Mouse (Mus musculus) bone marrow macrophage, adult 2 months (primary cell): Measurements from ENCODE around the gene Ccdc92. TPM values are rescaled to one million over a fixed set of nuclear protein-coding genes. Genes with fewer than 3 reads are reported as not detected.

Experiments
- H3K27ac ChIP-seq: 2 replicates; pipeline ENCODE4 v1.5.1; 2012; ENCODE audit warnings: low read depth, low read length; ENCODE audit not compliant: insufficient read depth
- H3K4me1 ChIP-seq: 2 replicates; pipeline ENCODE4 v1.6.1; 2012; ENCODE audit warnings: low read length; ENCODE audit not compliant: control insufficient read depth, insufficient read depth
- H3K4me3 ChIP-seq: 2 replicates; pipeline ENCODE4 v1.5.1; 2012; ENCODE audit warnings: mild to moderate bottlenecking, low read length, moderate library complexity; ENCODE audit not compliant: insufficient read depth
- CTCF ChIP-seq: IDR thresholded peaks from 2 replicates; pipeline ENCODE4 v1.5.1; 2012; ENCODE audit warnings: low read depth, mild to moderate bottlenecking, low read length, moderate library complexity
- POLR2A ChIP-seq: IDR thresholded peaks from 2 replicates; pipeline ENCODE4 v1.6.1; 2012; ENCODE audit warnings: mild to moderate bottlenecking, low read depth, low read length, borderline replicate concordance
- polyA plus RNA-seq: library from polyadenylated mRNA; stranded (reverse); fragments of >200 nt; gene quantifications from 2 replicates; pipeline ENCODE4 v1.2.4, GENCODE M21; 2012; ENCODE audit not compliant: missing spikeins, insufficient read depth, insufficient read length

Gene Ccdc92
- polyA plus RNA-seq, 1 experiment, result 0.92 TPM

DNA sequence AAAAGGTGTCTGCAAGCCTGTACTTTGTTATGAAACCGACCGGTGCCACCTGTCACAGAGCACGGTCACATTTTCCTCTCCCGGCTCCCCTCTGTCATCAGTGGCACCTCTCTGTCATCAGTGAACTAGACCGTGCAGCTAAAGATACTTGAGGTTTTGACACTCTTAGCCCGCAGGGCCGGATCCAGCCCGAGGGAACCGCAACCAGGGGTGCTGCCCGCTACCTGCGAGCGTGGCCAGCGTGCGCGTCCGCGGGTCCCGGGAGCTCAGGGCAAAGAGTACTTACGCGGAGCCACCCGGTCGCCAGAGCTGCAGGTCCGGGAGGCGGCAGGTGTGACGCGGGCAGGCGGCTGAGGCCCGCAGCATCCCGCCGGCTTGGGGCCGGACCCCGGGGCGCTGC lies 761 bp downstream of the Ccdc92 start:
- Histone ChIP-seq H3K4me3 (peak overlapping the region; percentile 78), H3K27ac (no peak overlapping the region), H3K4me1 (peaks cover 8% of the 10 kb centered on the region)
- no peak for TF ChIP-seq POLR2A
- no peak for TF ChIP-seq CTCF

DNA sequence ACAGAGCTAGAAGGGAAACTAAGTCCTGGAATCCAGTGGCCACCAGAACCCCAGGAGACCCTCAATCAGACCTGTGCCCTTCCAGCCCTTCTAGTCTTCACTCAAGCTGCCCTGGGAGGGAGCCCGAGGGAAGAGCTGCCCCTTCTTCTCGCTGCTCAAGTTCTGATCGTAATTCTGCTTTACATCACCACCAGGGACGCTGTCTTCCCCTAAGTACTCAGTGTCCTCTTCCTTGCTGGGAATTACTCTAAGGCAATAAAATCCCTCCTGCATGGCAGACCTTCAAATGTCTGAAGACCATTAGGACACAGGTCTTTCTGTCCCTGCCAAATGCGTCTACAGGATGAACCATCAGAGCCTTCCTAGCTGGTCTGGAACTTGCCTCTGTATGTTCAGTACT lies 2.2 kb downstream of the Ccdc92 start:
- peaks cover 8% of the 10 kb centered on the region for H3K4me1 ChIP-seq
- no peak for TF ChIP-seq POLR2A
- TF ChIP-seq CTCF, result peak; percentile 40
- no peak overlapping the region for H3K4me3 ChIP-seq
- no peak overlapping the region for H3K27ac ChIP-seq

DNA sequence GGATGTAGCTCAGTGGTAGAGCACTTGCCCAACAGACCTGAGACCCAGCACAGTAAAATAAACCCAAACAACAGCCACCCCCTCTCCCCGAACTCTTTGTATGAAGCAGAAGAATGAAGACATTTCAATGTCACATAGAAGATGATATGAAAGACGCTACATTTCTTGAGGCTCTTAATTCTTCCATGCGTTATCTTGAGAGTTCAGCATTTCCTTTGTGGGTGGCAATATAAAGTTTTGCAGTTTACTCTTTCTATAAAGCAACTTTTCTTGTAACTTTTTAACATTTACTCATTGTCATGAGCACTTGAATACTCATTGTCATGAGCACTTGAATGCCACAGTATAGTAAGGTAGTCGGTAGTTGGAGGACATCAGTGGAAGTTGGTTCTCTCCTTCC lies 8.0 kb downstream of the Ccdc92 start:
- H3K27ac ChIP-seq, result no peak overlapping the region
- H3K4me3 ChIP-seq, result no peak overlapping the region
- no peak for TF ChIP-seq CTCF
- TF ChIP-seq POLR2A, result no peak
- H3K4me1 ChIP-seq, result no peaks in the 10 kb centered on the region

DNA sequence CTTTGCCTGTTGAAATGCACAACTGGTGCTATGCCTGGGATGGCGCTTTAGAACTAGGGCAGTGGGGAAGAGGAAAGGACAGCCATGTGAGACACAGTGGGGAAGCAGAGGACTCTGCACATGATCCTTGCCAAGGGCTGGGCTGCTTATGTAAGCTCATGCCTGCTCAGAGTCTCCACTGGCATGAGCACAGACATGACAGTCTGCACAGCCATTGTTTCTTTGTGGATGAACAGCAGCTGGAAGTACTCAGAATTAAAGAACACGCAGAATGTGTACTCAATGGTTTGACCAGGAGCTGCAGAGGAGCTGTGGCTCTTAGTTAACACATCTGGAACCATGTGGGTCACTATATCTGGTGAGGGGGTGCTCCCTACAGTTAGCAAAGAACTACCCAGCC lies 9.1 kb downstream of the Ccdc92 start:
- Histone ChIP-seq H3K4me1 (no peaks in the 10 kb centered on the region), H3K4me3 (no peak overlapping the region), H3K27ac (no peak overlapping the region)
- TF ChIP-seq CTCF (no peak), POLR2A (no peak)

DNA sequence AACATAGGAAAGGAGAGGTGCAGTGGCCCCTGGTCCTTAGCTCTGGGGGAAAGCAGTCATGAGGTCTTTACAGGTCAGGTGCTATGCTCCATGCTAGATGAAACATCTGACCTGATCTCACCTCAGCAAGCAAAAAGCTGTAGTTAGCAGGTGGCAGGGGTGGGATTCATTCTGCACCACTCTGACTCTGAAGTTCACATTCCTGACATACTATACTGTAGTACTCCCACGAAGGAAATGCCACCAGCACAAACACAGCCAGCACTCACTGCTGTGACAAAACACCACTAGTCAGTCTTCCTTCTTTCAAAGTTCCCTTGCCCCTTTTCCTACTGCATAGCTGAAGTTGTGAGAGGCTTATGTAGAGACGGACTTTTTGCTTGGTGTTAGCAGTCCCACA lies 9.9 kb downstream of the Ccdc92 start:
- Histone ChIP-seq H3K4me1 (no peaks in the 10 kb centered on the region), H3K27ac (no peak overlapping the region)
- TF ChIP-seq CTCF (no peak), POLR2A (no peak)

DNA sequence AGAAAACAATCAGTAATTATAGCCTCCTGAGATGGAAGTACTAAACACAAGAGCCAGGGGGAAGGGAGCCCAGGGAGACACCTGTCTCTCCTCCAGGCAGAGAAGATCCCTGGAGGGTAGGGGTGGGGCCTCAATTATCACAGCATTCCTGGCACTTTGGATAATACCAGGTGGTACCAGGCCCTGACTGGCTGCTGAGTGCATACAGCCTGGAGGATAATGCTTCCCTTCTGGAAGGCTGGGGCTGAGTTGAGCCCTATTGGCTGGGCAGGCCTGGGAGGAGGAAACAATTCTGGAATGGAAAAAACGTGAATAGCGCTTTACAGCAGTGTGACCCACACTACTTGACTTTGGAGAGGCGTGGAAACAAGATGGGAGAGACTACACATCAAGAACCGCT lies 10.7 kb downstream of the Ccdc92 start:
- H3K4me1 ChIP-seq, result no peaks in the 10 kb centered on the region
- TF ChIP-seq CTCF, result no peak
- TF ChIP-seq POLR2A, result no peak
- H3K27ac ChIP-seq, result no peak overlapping the region
- no peak overlapping the region for H3K4me3 ChIP-seq

More for the DNA sequence above, 9.9 kb downstream of the Ccdc92 start:
- H3K4me3 ChIP-seq, result no peak overlapping the region

DNA sequence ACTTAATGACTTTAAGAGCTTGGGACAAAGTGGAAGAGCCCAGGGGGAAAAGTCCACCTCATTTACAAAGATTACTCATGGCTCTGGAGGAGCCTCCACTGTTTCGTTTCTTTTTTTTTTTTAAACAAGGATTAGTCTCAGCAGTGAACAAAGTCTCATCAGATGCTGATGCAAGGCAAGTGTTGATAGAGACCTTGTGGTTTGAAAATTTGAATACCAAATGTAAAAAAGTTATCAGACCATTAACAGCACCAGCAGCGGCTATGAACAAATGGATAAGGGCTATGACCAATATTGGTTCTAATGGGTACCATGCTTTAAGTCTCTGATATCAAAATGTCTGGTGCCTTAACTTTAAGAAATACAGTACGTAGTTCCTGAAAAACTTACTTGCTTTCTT lies 13.2 kb downstream of the Ccdc92 start:
- H3K4me1 ChIP-seq, result no peaks in the 10 kb centered on the region
- H3K4me3 ChIP-seq, result no peak overlapping the region
- no peak overlapping the region for H3K27ac ChIP-seq
- TF ChIP-seq POLR2A (no peak), CTCF (no peak)

DNA sequence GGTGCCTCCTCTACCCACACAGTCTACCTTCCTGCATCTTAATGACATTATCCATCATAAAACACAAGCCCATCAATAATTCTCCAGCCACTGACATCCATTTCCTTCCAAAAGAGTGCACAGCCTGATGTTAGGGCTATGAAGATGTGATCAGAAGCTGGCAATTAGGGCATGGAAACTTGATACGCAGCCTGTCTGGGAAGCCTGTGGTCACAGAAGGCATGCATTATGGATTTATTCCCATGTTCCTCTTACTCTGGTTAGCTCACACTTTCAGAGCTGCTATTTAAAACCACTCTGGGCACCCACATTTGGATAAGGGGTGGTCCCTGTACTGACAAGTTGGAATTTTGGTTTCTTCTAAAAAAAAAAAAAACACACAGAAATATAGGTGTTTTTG lies 15.2 kb downstream of the Ccdc92 start:
- no peak overlapping the region for H3K4me3 ChIP-seq
- H3K27ac ChIP-seq, result no peak overlapping the region
- H3K4me1 ChIP-seq, result no peaks in the 10 kb centered on the region; the same call in 1 of the 2 replicates
- TF ChIP-seq POLR2A (no peak), CTCF (no peak)

DNA sequence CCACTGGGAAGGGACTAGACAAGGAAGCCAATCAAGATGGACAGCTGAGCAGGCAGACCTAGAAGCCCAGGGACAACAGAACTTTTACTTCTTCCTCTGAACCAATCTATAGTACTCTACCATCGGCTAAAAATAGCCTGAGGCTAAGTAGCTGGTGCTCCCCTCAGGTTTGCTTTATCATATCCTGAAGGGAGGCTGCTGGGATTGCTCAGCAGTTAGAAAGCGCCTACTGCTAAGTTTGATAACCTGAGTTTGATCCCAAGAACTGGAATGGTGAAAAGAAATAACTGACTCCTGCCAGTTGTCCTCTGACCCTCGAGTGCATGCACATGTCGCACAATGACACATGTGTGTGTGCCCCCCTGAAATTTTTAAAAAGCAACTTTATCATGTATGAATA lies 17.3 kb downstream of the Ccdc92 start:
- no peak overlapping the region for H3K4me3 ChIP-seq
- no peaks in the 10 kb centered on the region; the same call in 1 of the 2 replicates for H3K4me1 ChIP-seq
- no peak for TF ChIP-seq POLR2A
- no peak overlapping the region for H3K27ac ChIP-seq

DNA sequence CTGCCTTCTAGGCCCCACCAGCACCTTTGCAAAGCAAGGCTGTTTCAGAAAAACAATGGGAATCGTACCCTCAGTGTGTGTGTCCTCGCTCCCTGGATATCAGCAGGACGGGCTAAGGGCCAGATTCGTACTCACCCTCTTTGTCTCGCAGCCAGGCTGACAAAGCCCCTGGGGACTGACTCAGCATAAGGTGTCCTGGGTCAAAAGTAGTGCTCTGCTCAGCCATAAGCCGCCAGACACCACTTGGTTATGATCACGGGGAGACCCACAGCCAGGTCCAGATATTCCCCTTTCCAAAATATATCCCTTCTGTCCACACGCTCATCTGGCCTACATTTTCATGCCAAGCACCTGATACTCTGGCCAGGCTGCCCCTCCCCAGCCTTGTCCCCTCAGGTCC lies 18.8 kb downstream of the Ccdc92 start:
- TF ChIP-seq POLR2A (no peak), CTCF (no peak)
- H3K27ac ChIP-seq, result no peak overlapping the region
- H3K4me1 ChIP-seq, result no peaks in the 10 kb centered on the region; the same call in 1 of the 2 replicates
- no peak overlapping the region for H3K4me3 ChIP-seq

DNA sequence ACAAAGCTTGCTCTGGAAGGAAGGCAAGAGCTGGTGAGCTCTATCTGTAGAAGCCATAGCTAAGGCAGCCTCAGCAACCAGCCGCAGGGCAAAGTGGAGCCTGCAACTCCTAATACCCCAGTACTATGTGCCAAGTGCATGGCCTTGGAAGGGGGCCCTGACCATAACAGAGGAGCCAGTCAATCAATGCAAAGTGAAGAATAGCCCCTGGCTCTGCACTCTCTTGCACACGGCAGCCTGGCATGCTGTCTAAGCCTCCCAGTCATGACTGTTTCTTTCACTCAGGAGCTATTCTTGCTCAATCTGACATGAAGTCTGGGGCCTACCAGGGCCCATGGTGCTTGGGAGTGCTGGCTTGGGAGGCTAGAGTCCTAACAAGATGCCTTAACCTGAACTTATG lies 21.6 kb downstream of the Ccdc92 start:
- no peak overlapping the region for H3K27ac ChIP-seq
- no peak for TF ChIP-seq CTCF
- no peak for TF ChIP-seq POLR2A
- no peak overlapping the region for H3K4me3 ChIP-seq
- H3K4me1 ChIP-seq, result no peaks in the 10 kb centered on the region; the same call in 1 of the 2 replicates
